Mouse (Mus musculus) thymus, postnatal 14 days (tissue): ENCODE results near the gene Pfn1.

Source experiments
- DNase-seq: peaks from one replicate; pipeline ENCODE4 v3.0.0; 2021

Gene Pfn1

GRCm38 (mm10) chr11:70630129-70630528, 24.3 kb downstream of the Pfn1 start:
- DNase-seq = no peak

DNA sequence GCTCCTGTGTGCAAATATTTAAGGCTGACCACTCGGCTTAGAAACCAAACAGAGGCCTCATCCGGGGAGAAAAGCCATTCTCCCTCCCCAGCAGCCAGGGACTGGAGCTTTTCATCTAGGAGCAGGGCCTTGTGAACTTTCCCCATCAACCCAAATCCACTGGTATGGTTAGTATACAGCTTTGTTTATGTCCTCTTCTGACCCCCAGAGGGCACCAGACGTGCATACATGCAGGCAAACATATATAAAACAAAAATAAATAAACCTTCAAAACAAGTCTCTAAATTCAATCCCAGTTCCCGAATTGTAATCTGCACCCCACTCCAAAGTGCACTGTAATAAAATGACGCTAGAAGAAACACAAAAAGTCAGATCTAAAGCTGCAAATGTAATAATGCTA, 24.9 kb downstream of the Pfn1 start:
- DNase-seq = peak; percentile 61

- DNase-seq = no peak
These were observed 26.0 kb downstream of the Pfn1 start for GRCm38 (mm10) chr11:70628431-70628830.

DNA sequence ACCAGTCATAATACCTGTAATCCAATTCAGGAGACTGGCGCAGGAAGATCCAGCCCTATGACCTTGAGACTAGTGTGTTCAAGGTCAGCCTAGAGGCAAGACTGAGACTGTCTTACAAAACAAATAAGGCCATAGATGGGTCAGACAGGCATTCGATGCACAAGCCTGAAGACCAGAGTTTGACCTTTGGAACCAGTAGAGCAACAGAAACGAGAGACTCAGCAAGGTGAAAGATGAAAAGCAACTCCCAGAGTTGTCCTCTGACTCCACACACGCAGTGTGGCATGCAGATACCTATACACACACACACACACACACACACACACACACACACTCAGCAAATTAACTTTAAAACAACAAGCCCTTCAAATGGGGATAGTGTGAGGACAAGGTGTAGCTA, 27.6 kb downstream of the Pfn1 start:
- no peak for DNase-seq

- DNase-seq = peak; percentile 70
These were observed 29.0 kb downstream of the Pfn1 start for GRCm38 (mm10) chr11:70625473-70625872.

GRCm38 (mm10) chr11:70623053-70623742, 31.2 kb downstream of the Pfn1 start:
- DNase-seq = no peak

- no peak for DNase-seq
These were observed 32.3 kb downstream of the Pfn1 start for GRCm38 (mm10) chr11:70621972-70622814.

DNA sequence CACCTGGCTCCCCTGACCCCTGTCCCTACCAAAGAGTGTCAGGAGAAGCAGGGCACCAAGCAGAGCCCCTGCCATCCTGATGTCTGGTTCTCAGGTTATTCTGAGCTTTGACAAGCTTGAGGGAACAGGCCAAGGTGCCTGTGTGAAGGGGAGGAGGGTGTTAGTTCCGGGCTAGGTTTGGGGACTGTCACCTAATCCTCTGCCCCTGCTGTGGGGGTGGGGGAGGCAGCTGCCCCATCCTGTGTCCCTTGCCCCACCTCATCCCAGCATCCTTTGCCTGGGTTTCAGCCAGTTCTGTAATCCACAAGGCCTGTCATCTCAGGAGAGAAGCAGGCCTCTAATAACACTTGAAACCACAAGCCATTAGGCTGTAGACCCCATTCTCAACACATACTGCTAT, 35.3 kb downstream of the Pfn1 start, which contains the start of gene Chrne:
Gene Chrne, minus strand, starts transcription at position 116 of the 400 bp plus-strand sequence.
- no peak for DNase-seq

GRCm38 (mm10) chr11:70615516-70616093, 38.8 kb downstream of the Pfn1 start, which contains the start of gene 4930544D05Rik:
4930544D05Rik (plus strand) TSS chr11:70615848.
- no peak for DNase-seq

- peak; percentile 83 for DNase-seq
These were observed 39.4 kb downstream of the Pfn1 start for GRCm38 (mm10) chr11:70615074-70615473.

DNA sequence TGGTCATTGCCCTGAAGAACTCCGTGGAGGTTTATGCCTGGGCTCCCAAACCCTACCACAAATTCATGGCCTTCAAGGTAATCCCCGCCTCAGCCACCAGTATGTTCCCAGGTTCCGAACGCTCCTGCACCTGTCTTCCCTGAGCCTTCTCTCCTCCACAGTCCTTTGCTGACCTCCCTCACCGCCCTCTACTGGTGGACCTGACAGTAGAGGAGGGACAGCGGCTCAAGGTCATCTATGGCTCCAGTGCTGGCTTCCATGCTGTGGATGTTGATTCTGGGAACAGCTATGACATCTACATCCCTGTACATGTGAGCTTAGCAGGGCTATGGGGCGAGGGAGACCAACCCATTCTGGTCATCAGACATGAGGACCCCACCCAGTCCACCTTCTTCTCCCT, 41.9 kb downstream of the Pfn1 start:
- DNase-seq = no peak

DNA sequence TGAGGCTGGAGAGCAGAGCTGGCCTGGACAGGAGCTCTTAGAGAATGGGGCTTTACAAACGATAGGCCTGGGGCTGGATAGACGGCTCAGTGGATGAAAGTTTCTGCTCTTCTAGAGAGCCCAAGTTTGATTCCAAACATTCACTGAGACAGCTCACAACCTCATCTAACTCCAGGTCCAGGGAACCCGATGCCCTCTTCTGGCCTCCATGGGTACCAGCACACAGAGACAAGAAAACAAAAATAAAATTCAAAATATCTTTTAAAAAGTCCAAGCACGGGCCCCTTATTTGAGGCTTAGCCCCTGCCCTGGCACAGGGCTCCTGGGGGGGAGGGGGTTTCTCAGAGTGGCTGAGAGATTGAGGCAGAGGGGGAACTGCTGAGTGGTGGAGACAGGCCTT, 43.7 kb downstream of the Pfn1 start:
- no peak for DNase-seq

DNA sequence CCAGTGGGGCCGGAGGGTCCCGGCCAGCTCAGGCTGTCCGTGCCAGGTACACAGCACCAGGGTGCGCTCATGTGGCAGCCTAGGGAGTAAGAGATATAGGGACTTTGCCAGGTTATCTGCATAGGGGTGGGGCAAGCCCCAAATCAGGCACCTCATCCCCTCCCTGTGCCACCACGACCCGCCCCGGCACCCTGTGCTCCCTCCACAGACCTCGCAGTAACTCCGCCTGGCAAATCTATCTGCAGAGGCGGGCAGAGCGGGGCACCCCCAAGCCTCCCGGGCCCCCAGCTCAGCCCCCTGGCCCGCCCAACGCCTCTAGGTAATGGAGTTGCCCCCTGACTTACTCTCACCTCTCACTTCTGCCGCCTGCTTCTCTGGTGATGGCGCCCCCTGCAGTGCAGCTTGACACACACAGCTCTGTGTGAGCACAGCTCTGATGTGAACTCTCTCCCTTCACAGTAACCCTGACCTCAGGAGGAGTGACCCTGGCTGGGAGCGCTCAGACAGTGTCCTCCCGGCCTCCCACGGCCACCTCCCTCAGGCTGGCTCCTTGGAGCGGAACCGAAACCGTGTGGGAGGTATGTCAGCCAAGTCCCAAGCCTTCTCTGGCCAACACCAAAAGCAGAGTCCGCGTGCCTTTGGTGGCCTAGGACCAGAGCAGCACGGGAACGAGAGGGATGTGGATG, 45.9 kb downstream of the Pfn1 start:
- peak; percentile 56 for DNase-seq

GRCm38 (mm10) chr11:70607611-70608010, 46.8 kb downstream of the Pfn1 start:
- no peak for DNase-seq

DNA sequence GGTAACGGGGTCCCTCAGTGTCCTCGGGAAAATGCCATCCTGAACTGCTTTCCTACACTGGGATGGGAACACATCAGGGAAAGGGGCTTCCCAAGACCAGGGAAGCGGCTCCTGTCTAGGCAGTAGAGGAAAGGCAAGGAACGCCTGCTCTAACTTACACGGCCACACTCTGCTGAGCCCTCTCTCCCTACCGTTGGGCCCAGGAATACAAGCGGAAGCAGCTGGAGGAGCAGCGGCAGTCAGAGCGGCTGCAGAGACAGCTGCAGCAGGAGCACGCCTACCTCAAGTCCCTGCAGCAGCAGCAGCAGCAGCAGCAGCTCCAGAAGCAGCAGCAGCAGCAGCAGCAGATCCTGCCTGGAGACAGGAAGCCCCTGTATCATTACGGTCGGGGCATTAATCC, 47.7 kb downstream of the Pfn1 start:
- DNase-seq = no peak

DNA sequence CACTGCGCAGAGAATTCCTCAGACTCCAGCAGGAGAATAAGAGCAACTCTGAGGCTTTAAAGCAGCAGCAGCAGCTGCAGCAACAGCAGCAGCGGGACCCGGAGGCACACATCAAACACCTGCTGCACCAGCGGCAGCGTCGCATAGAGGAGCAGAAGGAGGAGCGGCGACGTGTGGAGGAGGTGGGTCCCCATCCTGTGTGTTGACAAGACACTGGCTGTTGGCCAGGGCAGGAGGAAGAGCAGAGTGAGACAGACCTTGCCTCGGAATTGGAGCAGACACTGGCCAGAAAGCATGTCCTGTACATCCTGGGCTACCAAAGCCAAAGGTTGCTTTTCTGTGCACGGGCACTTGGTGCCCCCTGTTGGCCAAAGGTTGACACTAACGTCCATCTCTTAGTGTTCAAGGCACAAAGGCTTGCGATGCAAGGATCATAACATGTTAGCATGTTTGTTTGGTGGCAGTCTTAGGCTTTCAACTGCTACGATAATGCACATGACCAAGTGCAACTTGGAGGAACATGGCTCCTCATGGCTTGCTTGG, 49.3 kb downstream of the Pfn1 start:
- DNase-seq = peak; percentile 77
